Mouse (Mus musculus): ENCODE results near the gene Pdcd10. TPM values are rescaled to one million over a fixed set of nuclear protein-coding genes. Genes with fewer than 3 reads are reported as not detected.

Gene Pdcd10
- polyA plus RNA-seq (2014; fragmentation: Illumina TruSeq; extraction: RNeasy Lipid Tissue Mini Kit (QIAGEN cat#74804); ENCODE audit: low read depth, low replicate concordance), result 178 TPM

GRCm38 (mm10) chr3:75556695-75557291 is at the start of gene Pdcd10:
Gene Pdcd10, minus strand, starts transcription at chr3:75556856.

GRCm38 (mm10) chr3:75557292-75557691 is 636 bp upstream of the Pdcd10 start, which contains the start of gene Serpini1:
Gene Serpini1, plus strand, starts transcription at chr3:75557547.

GRCm38 (mm10) chr3:75482056-75482455 is 74.6 kb downstream of the Pdcd10 start, which contains the start of gene Wdr49:
Gene Wdr49, minus strand, starts transcription at chr3:75482156.

Other genes starting within 250 kb of the Pdcd10 start
- gene Wdr49, start 74.7 kb downstream of the Pdcd10 start, polyA plus RNA-seq (2014; fragmentation: Illumina TruSeq; extraction: RNeasy Lipid Tissue Mini Kit (QIAGEN cat#74804); ENCODE audit: low read depth, low replicate concordance), result 3.2 TPM
- gene Serpini1, start 691 bp upstream of the Pdcd10 start, polyA plus RNA-seq (2014; fragmentation: Illumina TruSeq; extraction: RNeasy Lipid Tissue Mini Kit (QIAGEN cat#74804); ENCODE audit: low read depth, low replicate concordance), result 9.8 TPM
- gene Gm29133, start 191.3 kb upstream of the Pdcd10 start, polyA plus RNA-seq (2014; fragmentation: Illumina TruSeq; extraction: RNeasy Lipid Tissue Mini Kit (QIAGEN cat#74804); ENCODE audit: low read depth, low replicate concordance), result not detected